Mouse (Mus musculus) neural tube, embryonic 13.5 days (tissue): ENCODE measurements at regions not wholly inside any gene's neighbourhood (a gene's known extent, or its start where the extent isn't known, plus 50 kb on each side); places are given as distances from the start of the nearest gene placed in this dataset.

ENCODE experiments used
- ATAC-seq: fragments of 200-750 bp; cut with Nextera tagmentation; 2 replicates; pipeline ENCODE4 v1.8.0; 2017; ENCODE audit warnings: low read depth, mild to moderate bottlenecking, moderate TSS enrichment, moderate library complexity
- H3K27ac ChIP-seq: fragments of 300-500 bp; sonication (generic); replicated peaks from 2 replicates; pipeline ENCODE4 v1.5.1; 2015; ENCODE audit warnings: moderate library complexity, mild to moderate bottlenecking, inconsistent platforms
- H3K27me3 ChIP-seq: fragments of 300-500 bp; sonication (generic); 2 replicates; pipeline ENCODE4 v1.6.1; 2015; ENCODE audit warnings: mild to moderate bottlenecking, inconsistent platforms
- H3K36me3 ChIP-seq: fragments of 300-500 bp; sonication (generic); 2 replicates; pipeline ENCODE4 v1.6.1; 2015; ENCODE audit warnings: mild to moderate bottlenecking, inconsistent platforms
- H3K4me1 ChIP-seq: fragments of 300-500 bp; sonication (generic); replicated peaks from 2 replicates; pipeline ENCODE4 v1.6.1; 2015; ENCODE audit warnings: inconsistent platforms
- H3K4me2 ChIP-seq: fragments of 300-500 bp; sonication (generic); 2 replicates; pipeline ENCODE4 v1.6.1; 2015; ENCODE audit warnings: inconsistent platforms, mild to moderate bottlenecking, moderate library complexity
- H3K4me3 ChIP-seq: fragments of 300-500 bp; sonication (generic); 2 replicates; pipeline ENCODE4 v1.5.1; 2015; ENCODE audit warnings: mild to moderate bottlenecking, inconsistent platforms
- H3K9ac ChIP-seq: fragments of 300-500 bp; sonication (generic); 2 replicates; pipeline ENCODE4 v1.6.1; 2015; ENCODE audit warnings: moderate library complexity, mild to moderate bottlenecking, inconsistent platforms
- H3K9me3 ChIP-seq: fragments of 300-500 bp; sonication (generic); 2 replicates; pipeline ENCODE4 v1.6.1; 2016; ENCODE audit warnings: inconsistent platforms
- WGBS: fragments of 180-500 bp; shearing (Covaris S2); methylation state at CpG from one replicate; pipeline ENCODE4 v1.1.7; 2015; 5-methylcytosine and 5-hydroxymethylcytosine counted together

DNA sequence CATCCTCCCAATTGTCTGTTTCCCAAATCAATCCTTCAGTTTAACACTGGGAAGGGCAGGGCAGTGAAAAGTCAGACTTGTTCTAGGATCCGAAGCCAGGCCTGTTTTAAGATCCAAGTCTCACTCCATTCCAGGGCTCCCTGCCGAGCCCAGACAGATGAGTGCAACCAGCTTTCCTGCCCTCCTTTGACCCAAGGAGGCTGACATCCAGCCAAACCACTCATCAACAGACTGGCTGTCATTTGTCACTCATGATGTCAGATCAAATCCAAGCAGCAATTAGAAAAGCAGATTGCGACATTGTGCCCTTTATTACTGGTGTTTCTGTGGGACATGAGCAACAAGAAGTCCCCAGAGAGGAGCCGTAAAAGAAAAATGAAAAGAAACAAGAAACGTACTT lies 417.9 kb upstream of the Zfp703 start:
- H3K4me2 ChIP-seq, result no peak overlapping the region
- H3K27ac ChIP-seq, result no peak overlapping the region
- peaks cover 5% of the 10 kb centered on the region for H3K4me1 ChIP-seq
- no peak overlapping the region for H3K9ac ChIP-seq
- no peaks in the 10 kb centered on the region for H3K9me3 ChIP-seq
- no peaks in the 10 kb centered on the region for H3K36me3 ChIP-seq
- H3K4me3 ChIP-seq, result no peak overlapping the region
- no peaks in the 10 kb centered on the region for H3K27me3 ChIP-seq
- no peak for ATAC-seq
- WGBS, result 61% methylated on average over 5 of the region's 5 CpGs

DNA sequence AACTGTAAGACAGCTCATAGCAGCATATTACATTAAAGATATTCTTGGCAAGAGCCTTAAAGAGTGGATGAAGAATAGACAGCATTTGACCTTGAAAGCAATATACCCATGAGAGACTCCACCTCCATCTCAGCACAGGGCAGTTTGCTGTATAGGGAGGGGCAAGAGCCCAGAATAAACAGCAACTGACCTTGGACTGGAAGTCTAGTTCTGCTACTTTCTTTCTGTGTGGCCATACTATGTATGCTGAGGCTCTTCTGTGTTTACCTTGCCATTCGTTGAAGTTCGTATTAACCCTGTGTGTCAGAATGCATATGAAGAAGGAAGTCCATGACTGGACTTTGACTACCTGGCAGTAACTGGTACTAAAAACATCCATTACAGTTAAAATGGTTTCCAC lies 414.0 kb upstream of the Zfp703 start:
- H3K9ac ChIP-seq, result no peak overlapping the region
- no peak overlapping the region for H3K27ac ChIP-seq
- H3K4me3 ChIP-seq, result no peak overlapping the region
- H3K4me2 ChIP-seq, result no peak overlapping the region
- no peak for ATAC-seq
- H3K36me3 ChIP-seq, result no peaks in the 10 kb centered on the region
- H3K9me3 ChIP-seq, result no peaks in the 10 kb centered on the region
- H3K4me1 ChIP-seq, result peaks cover 12% of the 10 kb centered on the region
- 85% methylated on average over 2 of the region's 2 CpGs for WGBS
- no peaks in the 10 kb centered on the region for H3K27me3 ChIP-seq

DNA sequence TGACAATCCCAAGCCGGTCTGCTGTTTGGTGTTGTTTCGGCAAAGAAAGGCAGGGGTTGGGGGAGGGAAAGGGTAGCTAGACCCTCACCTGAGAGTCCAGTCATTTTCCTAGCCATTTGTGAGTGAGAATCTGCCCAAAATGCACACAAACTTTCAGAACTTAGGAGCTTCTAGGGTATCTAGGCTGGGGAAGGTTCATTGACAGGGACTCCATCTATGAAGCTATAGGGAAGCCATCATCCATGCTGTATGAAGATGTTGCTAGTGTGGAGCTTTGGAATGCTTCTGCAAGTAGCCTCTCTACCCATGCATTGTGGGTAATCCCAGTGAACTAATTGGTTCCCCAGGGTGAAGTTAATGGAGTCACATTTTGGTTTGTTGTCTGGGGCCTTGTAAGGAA lies 412.9 kb upstream of the Zfp703 start:
- H3K27me3 ChIP-seq, result no peaks in the 10 kb centered on the region
- no peak overlapping the region for H3K4me2 ChIP-seq
- H3K9me3 ChIP-seq, result no peaks in the 10 kb centered on the region
- ATAC-seq, result no peak
- no peak overlapping the region for H3K27ac ChIP-seq
- H3K4me1 ChIP-seq, result peaks cover 19% of the 10 kb centered on the region
- no peak overlapping the region for H3K9ac ChIP-seq
- H3K4me3 ChIP-seq, result no peak overlapping the region
- WGBS, result 93% methylated on average over 2 of the region's 2 CpGs
- H3K36me3 ChIP-seq, result no peaks in the 10 kb centered on the region

DNA sequence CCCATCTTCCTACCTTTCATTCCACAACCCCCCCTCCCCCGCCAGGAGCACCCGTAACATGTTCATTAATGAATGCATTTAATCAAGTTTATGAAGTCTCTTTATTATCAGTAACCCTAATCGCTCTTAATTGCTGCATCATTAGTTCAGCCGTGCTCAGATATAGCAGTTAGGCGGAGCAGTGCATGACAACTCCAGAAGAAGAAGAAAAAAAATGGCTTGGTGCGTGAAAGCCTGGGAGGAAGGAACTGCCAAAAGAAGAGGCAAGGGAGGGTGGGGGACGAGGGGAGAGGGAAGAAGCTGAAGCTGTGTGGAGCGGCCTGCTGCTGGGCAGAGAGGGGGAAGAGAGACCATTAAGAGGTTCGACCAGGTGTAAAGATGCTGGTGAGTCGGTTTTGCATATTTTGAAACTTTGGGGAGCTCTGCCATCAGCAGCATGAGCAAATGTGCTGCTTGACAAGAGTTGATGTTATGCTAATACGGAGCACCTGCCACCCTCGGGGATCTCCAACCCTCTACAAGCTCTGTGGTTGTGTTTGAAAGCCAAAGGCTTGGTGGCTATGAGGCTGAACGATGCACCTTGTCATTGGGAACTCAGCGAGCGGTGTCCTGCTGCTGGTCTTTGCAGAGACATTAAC lies 408.6 kb upstream of the Zfp703 start:
- no peaks in the 10 kb centered on the region for H3K27me3 ChIP-seq
- no peak overlapping the region for H3K4me3 ChIP-seq
- no peak overlapping the region for H3K9ac ChIP-seq
- no peak for ATAC-seq
- no peaks in the 10 kb centered on the region for H3K36me3 ChIP-seq
- peaks cover 8% of the 10 kb centered on the region; the same call in 1 of the 2 replicates for H3K9me3 ChIP-seq
- no peak overlapping the region for H3K27ac ChIP-seq
- 64% methylated on average over 15 of the region's 15 CpGs for WGBS
- no peak overlapping the region for H3K4me2 ChIP-seq
- peaks cover 16% of the 10 kb centered on the region for H3K4me1 ChIP-seq

GRCm38 (mm10) chr8:26588841-26589240 lies 388.3 kb upstream of the Zfp703 start:
- 30% methylated on average over 1 of the region's 1 CpGs for WGBS
- Histone ChIP-seq H3K9me3 (no peaks in the 10 kb centered on the region), H3K4me1 (peaks cover 27% of the 10 kb centered on the region), H3K36me3 (no peaks in the 10 kb centered on the region), H3K4me2 (no peak overlapping the region), H3K27me3 (no peaks in the 10 kb centered on the region), H3K27ac (no peak overlapping the region), H3K4me3 (no peak overlapping the region), H3K9ac (no peak overlapping the region)
- ATAC-seq, result no peak

DNA sequence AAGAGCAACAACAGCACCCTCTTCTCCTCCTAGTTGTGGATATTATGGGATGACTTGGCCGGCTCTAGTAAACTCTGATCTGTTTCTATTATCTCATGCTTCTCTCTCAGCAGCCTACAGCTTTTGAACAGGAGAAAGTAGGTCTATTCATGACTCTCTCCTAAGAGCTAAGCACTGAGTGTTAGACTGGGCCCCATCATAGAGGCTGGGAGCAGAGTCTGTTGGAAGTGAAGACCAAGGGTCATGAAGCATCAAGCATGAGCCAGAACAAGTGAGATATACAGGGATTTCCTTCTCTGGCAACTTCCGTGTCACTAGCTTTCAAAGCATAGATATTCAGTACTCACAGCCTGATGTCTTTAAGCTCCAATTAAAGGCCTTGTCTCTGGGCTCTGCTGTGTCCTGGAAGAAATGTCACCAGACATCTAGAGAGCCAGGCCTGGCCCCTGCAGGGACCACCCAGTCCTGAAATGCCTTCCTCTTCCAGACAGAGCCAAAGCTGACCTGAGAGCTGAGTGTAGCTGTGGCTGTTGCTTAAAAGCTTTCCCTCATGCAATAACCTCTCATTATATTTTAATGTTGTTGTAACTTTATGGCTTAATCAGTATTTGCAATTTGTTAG lies 386.4 kb upstream of the Zfp703 start:
- Histone ChIP-seq H3K27me3 (no peaks in the 10 kb centered on the region), H3K4me1 (peaks cover 45% of the 10 kb centered on the region), H3K4me2 (no peak overlapping the region), H3K9me3 (no peaks in the 10 kb centered on the region), H3K36me3 (no peaks in the 10 kb centered on the region), H3K4me3 (no peak overlapping the region), H3K27ac (peak overlapping the region; percentile 50; the same call in 1 of the 2 replicates), H3K9ac (no peak overlapping the region)
- 84% methylated on average over 2 of the region's 2 CpGs for WGBS
- ATAC-seq, result no peak

GRCm38 (mm10) chr8:26591266-26591665 lies 385.9 kb upstream of the Zfp703 start:
- no peaks in the 10 kb centered on the region for H3K9me3 ChIP-seq
- whole genome bisulfite sequencing, result 50% methylated on average over 3 of the region's 3 CpGs
- 0 out of 2 replicates have a peak, but pooled peaks have one; percentile 28 for ATAC-seq
- H3K27ac ChIP-seq, result peak overlapping the region; percentile 20
- no peak overlapping the region for H3K9ac ChIP-seq
- no peaks in the 10 kb centered on the region for H3K36me3 ChIP-seq
- H3K4me3 ChIP-seq, result no peak overlapping the region
- no peaks in the 10 kb centered on the region for H3K27me3 ChIP-seq
- H3K4me1 ChIP-seq, result peaks cover 51% of the 10 kb centered on the region
- H3K4me2 ChIP-seq, result no peak overlapping the region

DNA sequence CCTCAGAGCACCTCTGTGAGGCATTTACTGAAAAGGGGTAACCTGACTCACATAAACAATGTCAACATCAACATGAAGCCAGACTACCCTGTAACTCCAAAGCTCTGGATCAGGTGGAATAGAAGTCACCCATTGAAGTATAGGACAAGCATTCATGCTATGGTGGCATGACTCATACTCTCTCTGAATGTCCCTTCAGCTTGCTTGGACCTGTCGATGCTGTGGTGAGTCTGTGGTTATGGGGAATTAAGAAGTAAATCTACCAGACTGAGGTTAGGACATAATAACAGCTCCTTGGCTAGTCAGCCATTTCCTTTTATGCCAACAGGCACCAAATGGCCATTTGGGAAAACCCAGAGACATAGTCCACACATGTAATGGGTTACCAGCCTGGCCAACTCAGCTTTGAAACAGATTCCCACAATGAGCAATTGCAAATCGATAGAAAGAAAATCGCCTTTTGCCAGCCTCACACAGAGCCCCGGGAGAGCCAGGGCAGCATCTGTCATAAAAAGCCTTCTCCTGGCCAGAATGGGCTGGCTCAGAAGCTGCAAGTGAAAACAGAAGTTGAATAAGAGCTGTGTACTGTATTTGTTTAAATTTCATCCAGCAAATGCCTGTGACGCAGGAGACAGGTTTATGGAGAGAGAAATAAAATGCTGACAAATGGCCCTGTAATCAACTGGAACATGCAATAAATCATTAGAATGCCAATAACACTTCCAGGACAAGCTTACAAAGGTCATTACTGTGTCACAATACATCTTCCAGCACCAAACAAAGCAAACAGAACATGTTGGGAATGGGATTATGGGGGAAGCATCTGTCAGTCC lies 383.4 kb upstream of the Zfp703 start:
- no peaks in the 10 kb centered on the region for H3K36me3 ChIP-seq
- ATAC-seq, result peak; percentile 32
- WGBS, result 11% methylated on average over 5 of the region's 5 CpGs

GRCm38 (mm10) chr8:26594369-26594920 lies 382.7 kb upstream of the Zfp703 start:
- ATAC-seq, result no peak
- Histone ChIP-seq H3K4me3 (no peak overlapping the region), H3K27me3 (no peaks in the 10 kb centered on the region), H3K36me3 (no peaks in the 10 kb centered on the region), H3K27ac (peak overlapping the region; percentile 55), H3K4me2 (no peak overlapping the region), H3K4me1 (peaks cover 61% of the 10 kb centered on the region), H3K9ac (no peak overlapping the region), H3K9me3 (no peaks in the 10 kb centered on the region)
- 47% methylated on average over 11 of the region's 11 CpGs for WGBS

More for the DNA sequence above, 383.4 kb upstream of the Zfp703 start:
- no peak overlapping the region for H3K9ac ChIP-seq
- peak overlapping the region; percentile 43 for H3K27ac ChIP-seq
- H3K4me1 ChIP-seq, result peaks cover 61% of the 10 kb centered on the region
- H3K4me3 ChIP-seq, result no peak overlapping the region
- no peak overlapping the region for H3K4me2 ChIP-seq
- no peaks in the 10 kb centered on the region for H3K27me3 ChIP-seq
- no peaks in the 10 kb centered on the region for H3K9me3 ChIP-seq

DNA sequence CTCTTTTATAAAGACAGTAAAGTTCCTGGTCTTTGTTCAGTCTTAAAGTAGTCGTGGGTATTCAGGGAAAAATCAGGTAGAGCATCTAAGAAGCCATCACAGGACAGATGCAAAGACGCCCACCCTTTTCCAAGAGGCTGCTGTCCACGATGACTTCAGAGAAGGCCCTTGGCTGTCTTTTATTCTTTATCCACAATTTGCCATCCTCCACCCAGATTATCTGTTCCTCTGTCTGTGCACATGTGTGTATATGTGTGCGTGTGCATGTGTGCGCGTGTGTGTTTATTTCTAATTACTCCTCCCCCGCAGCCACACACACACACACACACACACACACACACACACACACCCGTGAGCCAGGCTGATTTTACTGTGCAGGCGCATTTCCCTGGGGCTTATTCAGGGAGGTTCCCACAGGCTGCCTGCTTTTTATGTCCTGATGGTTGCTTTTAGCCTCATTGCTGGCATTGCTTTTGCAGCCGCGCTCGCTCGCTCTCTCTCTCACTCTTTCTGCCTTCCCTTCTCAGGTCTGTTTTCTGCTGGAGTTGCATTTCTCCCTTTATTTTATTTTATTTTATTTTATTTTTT lies 381.6 kb upstream of the Zfp703 start:
- 19% methylated on average over 13 of the region's 13 CpGs for WGBS
- H3K9ac ChIP-seq, result 0 out of 2 replicates have a peak overlapping the region, but pooled peaks have one; percentile 43
- peaks cover 56% of the 10 kb centered on the region for H3K4me1 ChIP-seq
- H3K27ac ChIP-seq, result peak overlapping the region; percentile 55
- H3K27me3 ChIP-seq, result no peaks in the 10 kb centered on the region
- ATAC-seq, result peak; percentile 69
- peak overlapping the region; percentile 39 for H3K4me2 ChIP-seq
- H3K36me3 ChIP-seq, result no peaks in the 10 kb centered on the region
- no peak overlapping the region for H3K4me3 ChIP-seq
- H3K9me3 ChIP-seq, result no peaks in the 10 kb centered on the region

- Histone ChIP-seq H3K27ac (peak overlapping the region; percentile 55; the same call in 1 of the 2 replicates), H3K36me3 (no peaks in the 10 kb centered on the region), H3K4me3 (no peak overlapping the region), H3K9me3 (no peaks in the 10 kb centered on the region), H3K27me3 (no peaks in the 10 kb centered on the region), H3K4me1 (peaks cover 45% of the 10 kb centered on the region), H3K4me2 (no peak overlapping the region), H3K9ac (no peak overlapping the region)
- no peak for ATAC-seq
- 68% methylated on average over 7 of the region's 7 CpGs for WGBS
Measured at GRCm38 (mm10) chr8:26596665-26597362, 380.3 kb upstream of the Zfp703 start.
